Mouse (Mus musculus) naive thymus-derived CD4-positive, alpha-beta T cell, adult 2 months (primary cell): ENCODE data around the gene Gde1.
A peak's percentile ranks its signal among the peaks of the same experiment; 100 is the strongest.

Source experiments
- DNase-seq: peaks from one replicate; pipeline ENCODE4 v3.0.0-alpha.2; 2011; ENCODE audit warnings: low read depth

The Gde1 gene

GRCm38 (mm10) chr7:118706488-118706887 is 910 bp upstream of the Gde1 start:
- DNase-seq = no peak

- no peak for DNase-seq
Observed at GRCm38 (mm10) chr7:118706051-118706450, 473 bp upstream of the Gde1 start.

GRCm38 (mm10) chr7:118704001-118704850 is 1.4 kb downstream of the Gde1 start:
- DNase-seq = peak; percentile 39

GRCm38 (mm10) chr7:118703144-118703561 is 2.4 kb downstream of the Gde1 start:
- DNase-seq = no peak

- DNase-seq = no peak
Observed at GRCm38 (mm10) chr7:118698882-118699281, 6.7 kb downstream of the Gde1 start.

GRCm38 (mm10) chr7:118697168-118697567 is 8.4 kb downstream of the Gde1 start:
- DNase-seq = no peak

GRCm38 (mm10) chr7:118696146-118696545 is 9.4 kb downstream of the Gde1 start:
- DNase-seq = no peak

- no peak for DNase-seq
Observed at GRCm38 (mm10) chr7:118691287-118691686, 14.3 kb downstream of the Gde1 start.

- DNase-seq = no peak
Observed at GRCm38 (mm10) chr7:118689088-118689487, 16.5 kb downstream of the Gde1 start.

- DNase-seq = peak; percentile 70
Observed at GRCm38 (mm10) chr7:118688199-118688598, 17.4 kb downstream of the Gde1 start.

GRCm38 (mm10) chr7:118676826-118677225 is 28.8 kb downstream of the Gde1 start:
- no peak for DNase-seq

GRCm38 (mm10) chr7:118670142-118670541 is 35.4 kb downstream of the Gde1 start:
- no peak for DNase-seq

GRCm38 (mm10) chr7:118667773-118668172 is 37.8 kb downstream of the Gde1 start:
- no peak for DNase-seq

- DNase-seq = no peak
Observed at GRCm38 (mm10) chr7:118656730-118657129, 48.8 kb downstream of the Gde1 start.

- DNase-seq = no peak
Observed at GRCm38 (mm10) chr7:118652572-118653295, 52.8 kb downstream of the Gde1 start.

- no peak for DNase-seq
Observed at GRCm38 (mm10) chr7:118650891-118651290, 54.7 kb downstream of the Gde1 start.

GRCm38 (mm10) chr7:118650119-118650518 is 55.5 kb downstream of the Gde1 start:
- DNase-seq = no peak

GRCm38 (mm10) chr7:118649328-118649727 is 56.2 kb downstream of the Gde1 start:
- DNase-seq = no peak

- no peak for DNase-seq
Observed at GRCm38 (mm10) chr7:118646237-118646636, 59.3 kb downstream of the Gde1 start.
